Mouse (Mus musculus) liver, postnatal 0 days (tissue): ENCODE results near the gene Col12a1. TPM values are rescaled to one million over a fixed set of nuclear protein-coding genes. Genes with fewer than 3 reads are reported as not detected.

ENCODE experiments used
- ATAC-seq: fragments of 200-750 bp; cut with Nextera tagmentation; 2 replicates; pipeline ENCODE4 v1.8.0; 2017; ENCODE audit warnings: mild to moderate bottlenecking, moderate library complexity
- DNase-seq: peaks from one replicate; pipeline ENCODE4 v3.0.0-alpha.2; 2016
- H3K27ac ChIP-seq: fragments of 300-500 bp; sonication (generic); 2 replicates; pipeline ENCODE4 v1.5.1; 2014; ENCODE audit warnings: antibody characterized with exemption, moderate library complexity, mild to moderate bottlenecking, low read depth
- H3K27me3 ChIP-seq: fragments of 300-500 bp; sonication (generic); 2 replicates; pipeline ENCODE4 v1.6.1; 2014; ENCODE audit warnings: low read length, control low read depth, mixed read lengths; ENCODE audit not compliant: insufficient read depth
- H3K36me3 ChIP-seq: fragments of 300-500 bp; sonication (generic); replicated peaks from 2 replicates; pipeline ENCODE4 v1.6.1; 2014; ENCODE audit warnings: mild to moderate bottlenecking, control low read depth, low read length, moderate library complexity, mixed read lengths; ENCODE audit not compliant: insufficient read depth
- H3K4me1 ChIP-seq: fragments of 300-500 bp; sonication (generic); 2 replicates; pipeline ENCODE4 v1.6.1; 2014; ENCODE audit warnings: antibody characterized with exemption, mild to moderate bottlenecking, control low read depth; ENCODE audit not compliant: insufficient read depth
- H3K4me2 ChIP-seq: fragments of 300-500 bp; sonication (generic); 2 replicates; pipeline ENCODE4 v1.6.1; 2014; ENCODE audit warnings: low read depth, mild to moderate bottlenecking, low read length, moderate library complexity, mixed read lengths
- H3K4me3 ChIP-seq: fragments of 300-500 bp; sonication (generic); 2 replicates; pipeline ENCODE4 v1.5.1; 2014; ENCODE audit warnings: low read depth, low read length
- H3K9ac ChIP-seq: fragments of 300-500 bp; sonication (generic); replicated peaks from 2 replicates; pipeline ENCODE4 v1.6.1; 2014; ENCODE audit warnings: mild to moderate bottlenecking, moderate library complexity
- H3K9me3 ChIP-seq: fragments of 300-500 bp; sonication (generic); 2 replicates; pipeline ENCODE4 v1.6.1; 2016; ENCODE audit warnings: mild to moderate bottlenecking, control low read depth, low read length, mixed read lengths
- CTCF ChIP-seq: sonication (generic); IDR thresholded peaks from 2 replicates; pipeline ENCODE4 v1.5.1; 2016; ENCODE audit warnings: antibody characterized with exemption, low read depth
- EP300 ChIP-seq: IDR thresholded peaks from 2 replicates; pipeline ENCODE4 v1.6.1; 2016; ENCODE audit warnings: antibody characterized with exemption, low read depth, mild to moderate bottlenecking
- WGBS: fragments of 180-500 bp; shearing (Covaris S2); extraction: QIAGEN DNeasy Blood & Tissue Kit; methylation state at CpG from one replicate; pipeline ENCODE4 v1.1.7; 2014; ENCODE audit not compliant: insufficient replicate concordance; 5-methylcytosine and 5-hydroxymethylcytosine counted together
- polyA plus RNA-seq: library from polyadenylated mRNA; unstranded; fragments of >200 nt; fragmentation: Nextera tagmentation; extraction: Ambion mirVana; gene quantifications from 2 replicates; pipeline ENCODE4 v1.2.1, GENCODE M21; 2015

The Col12a1 gene
- polyA plus RNA-seq, 1 experiment from 2014 or later: 2.3 TPM

- H3K4me1 ChIP-seq: peaks cover 16% of the 10 kb centered on the region
- WGBS: 8% methylated on average over 9 of the region's 9 CpGs
- no peak for ATAC-seq
These were observed 2.4 kb upstream of the Col12a1 start for GRCm38 (mm10) chr9:79721056-79721455.

GRCm38 (mm10) chr9:79720143-79720542 is 1.5 kb upstream of the Col12a1 start:
- TF ChIP-seq CTCF (no peak), EP300 (no peak)
- Histone ChIP-seq H3K9ac (no peak overlapping the region), H3K36me3 (no peaks in the 10 kb centered on the region), H3K27me3 (peaks cover 40% of the 10 kb centered on the region), H3K4me3 (no peak overlapping the region), H3K9me3 (no peaks in the 10 kb centered on the region), H3K4me1 (peaks cover 16% of the 10 kb centered on the region), H3K4me2 (no peak overlapping the region), H3K27ac (no peak overlapping the region)
- no peak for DNase-seq
- no peak for ATAC-seq
- WGBS: 25% methylated on average over 9 of the region's 9 CpGs

More at GRCm38 (mm10) chr9:79721056-79721455, 2.4 kb upstream of the Col12a1 start:
- no peak overlapping the region for H3K4me2 ChIP-seq
- H3K27me3 ChIP-seq: peaks cover 40% of the 10 kb centered on the region
- no peak overlapping the region for H3K27ac ChIP-seq
- H3K4me3 ChIP-seq: no peak overlapping the region
- no peaks in the 10 kb centered on the region for H3K36me3 ChIP-seq
- peak; percentile 38 for DNase-seq
- no peaks in the 10 kb centered on the region for H3K9me3 ChIP-seq
- TF ChIP-seq CTCF (peak; percentile 64), EP300 (no peak)
- no peak overlapping the region for H3K9ac ChIP-seq

- Histone ChIP-seq H3K4me2 (peak overlapping the region; percentile 77), H3K4me1 (peaks cover 16% of the 10 kb centered on the region), H3K27ac (no peak overlapping the region), H3K36me3 (no peaks in the 10 kb centered on the region), H3K27me3 (peaks cover 40% of the 10 kb centered on the region), H3K9ac (no peak overlapping the region), H3K4me3 (peak overlapping the region; percentile 45; the same call in 1 of the 2 replicates), H3K9me3 (no peaks in the 10 kb centered on the region)
- ATAC-seq: no peak
- no peak for TF ChIP-seq EP300
- no peak for TF ChIP-seq CTCF
- WGBS: under 1% methylated on average over 28 of the region's 28 CpGs
- DNase-seq: no peak
These were observed 820 bp upstream of the Col12a1 start for GRCm38 (mm10) chr9:79719451-79719850.

- TF ChIP-seq CTCF (no peak), EP300 (no peak)
- H3K9ac ChIP-seq: no peak overlapping the region; the same call in 1 of the 2 replicates
- H3K27me3 ChIP-seq: peaks cover 40% of the 10 kb centered on the region
- no peaks in the 10 kb centered on the region for H3K36me3 ChIP-seq
- ATAC-seq (no peak), DNase-seq (peak; percentile 36)
- peaks cover 16% of the 10 kb centered on the region for H3K4me1 ChIP-seq
- no peak overlapping the region for H3K27ac ChIP-seq
- WGBS: 3% methylated on average over 22 of the region's 22 CpGs
- H3K4me3 ChIP-seq: peak overlapping the region; percentile 45
- no peaks in the 10 kb centered on the region for H3K9me3 ChIP-seq
- H3K4me2 ChIP-seq: peak overlapping the region; percentile 77
These were observed 675 bp downstream of the Col12a1 start for GRCm38 (mm10) chr9:79717836-79718475.

- no peak overlapping the region for H3K4me3 ChIP-seq
- DNase-seq (peak; percentile 67), ATAC-seq (no peak)
- no peak overlapping the region for H3K27ac ChIP-seq
- H3K36me3 ChIP-seq: no peaks in the 10 kb centered on the region
- H3K4me2 ChIP-seq: peak overlapping the region; percentile 77
- H3K9me3 ChIP-seq: no peaks in the 10 kb centered on the region
- 11% methylated on average over 23 of the region's 23 CpGs for WGBS
- peaks cover 16% of the 10 kb centered on the region for H3K4me1 ChIP-seq
- TF ChIP-seq CTCF (peak; percentile 70), EP300 (no peak)
- peaks cover 40% of the 10 kb centered on the region for H3K27me3 ChIP-seq
- no peak overlapping the region for H3K9ac ChIP-seq
These were observed 1.5 kb downstream of the Col12a1 start for GRCm38 (mm10) chr9:79716909-79717835.

- Histone ChIP-seq H3K4me2 (no peak overlapping the region), H3K4me3 (no peak overlapping the region), H3K27me3 (peaks cover 40% of the 10 kb centered on the region), H3K36me3 (no peaks in the 10 kb centered on the region), H3K27ac (no peak overlapping the region), H3K4me1 (peaks cover 16% of the 10 kb centered on the region), H3K9me3 (no peaks in the 10 kb centered on the region), H3K9ac (no peak overlapping the region)
- DNase-seq (no peak), ATAC-seq (no peak)
- WGBS: 50% methylated on average over 5 of the region's 5 CpGs
- TF ChIP-seq EP300 (no peak), CTCF (no peak)
These were observed 2.1 kb downstream of the Col12a1 start for GRCm38 (mm10) chr9:79716496-79716895.
